Mouse (Mus musculus) left cerebral cortex, postnatal 10 days (tissue): ENCODE results near the gene Tcte3. TPM values are rescaled to one million over a fixed set of nuclear protein-coding genes. Genes with fewer than 3 reads are reported as not detected.
"Not testable (repeated sequence)": the region's sequence is repeated elsewhere in the genome, so short reads cannot be mapped to it uniquely, and the experiment has no call there.

ENCODE experiments used
- DNase-seq, 2 experiments: peaks; one replicate each; pipeline ENCODE4 v3.0.0; 2021 to 2022; ENCODE audit warnings: low spot score in 2 of 2, mixed read lengths in 1 of 2; ENCODE audit errors: extremely low spot score in 1 of 2
- intact Hi-C: fragments of 180-260 bp; cut with DNase I; formaldehyde crosslinking; loops from one replicate; pipeline ENCODE4 v1.15.1; 2025
- total RNA-seq, 2 experiments: library from RNA; stranded (reverse); gene quantifications; 2 replicates each; pipeline ENCODE4 v1.2.3; 2021

The Tcte3 gene
- total RNA-seq, 2 experiments from 2014 or later: not detected

DNA sequence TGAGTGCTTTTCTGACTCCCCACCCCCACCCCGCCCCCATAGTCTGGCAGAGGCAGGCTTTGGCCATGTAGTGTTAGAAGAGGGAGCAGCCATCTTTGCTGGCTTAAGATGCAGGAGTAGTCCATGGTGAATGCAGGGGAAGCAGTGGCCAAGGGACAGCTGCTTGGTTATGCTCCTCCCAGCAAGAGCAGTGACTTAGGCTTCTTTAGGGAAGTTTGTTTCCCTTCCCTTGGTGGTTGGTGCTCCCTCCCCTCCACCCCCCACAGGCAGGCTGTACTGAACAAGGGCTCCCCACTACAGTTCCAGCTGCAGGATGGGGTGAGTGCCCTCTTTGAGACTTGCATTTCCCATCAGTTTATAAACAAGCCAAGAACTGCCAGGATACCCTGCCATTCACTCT, 11.5 kb upstream of the Tcte3 start:
- DNase-seq, intact Hi-C loops: not testable (repeated sequence)

GRCm38 (mm10) chr17:15050338-15050737, 9.1 kb upstream of the Tcte3 start:
- DNase-seq, intact Hi-C loops: not testable (repeated sequence)

GRCm38 (mm10) chr17:15040455-15040854, 833 bp downstream of the Tcte3 start:
- DNase-seq, intact Hi-C loops: not testable (repeated sequence)

GRCm38 (mm10) chr17:15031414-15031813, 9.9 kb downstream of the Tcte3 start:
- DNase-seq, intact Hi-C loops: not testable (repeated sequence)

DNA sequence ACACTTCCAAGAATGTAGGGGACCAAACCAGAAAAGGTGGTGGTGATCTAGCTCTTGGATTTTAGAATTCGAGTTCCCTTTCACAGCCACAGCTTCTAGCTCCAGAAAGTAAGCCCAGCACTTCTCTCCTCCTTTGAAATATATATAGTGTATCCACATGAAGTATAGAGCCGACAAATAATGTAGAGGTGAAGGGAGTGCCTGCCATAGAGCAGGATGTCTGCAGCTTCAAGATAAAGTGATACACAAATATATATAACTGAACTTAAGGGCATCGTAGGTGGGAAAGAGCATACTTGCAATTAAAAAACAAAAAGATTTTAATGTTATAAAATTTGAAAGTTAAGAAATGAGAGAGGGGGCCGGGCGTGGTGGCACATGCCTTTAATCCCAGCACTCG, 15.8 kb downstream of the Tcte3 start:
- DNase-seq, intact Hi-C loops: not testable (repeated sequence)

- intact Hi-C loops, DNase-seq: not testable (repeated sequence)
Observed at GRCm38 (mm10) chr17:15024502-15025193, 16.6 kb downstream of the Tcte3 start.

GRCm38 (mm10) chr17:15023878-15024492, 17.3 kb downstream of the Tcte3 start:
- intact Hi-C loops, DNase-seq: not testable (repeated sequence)

DNA sequence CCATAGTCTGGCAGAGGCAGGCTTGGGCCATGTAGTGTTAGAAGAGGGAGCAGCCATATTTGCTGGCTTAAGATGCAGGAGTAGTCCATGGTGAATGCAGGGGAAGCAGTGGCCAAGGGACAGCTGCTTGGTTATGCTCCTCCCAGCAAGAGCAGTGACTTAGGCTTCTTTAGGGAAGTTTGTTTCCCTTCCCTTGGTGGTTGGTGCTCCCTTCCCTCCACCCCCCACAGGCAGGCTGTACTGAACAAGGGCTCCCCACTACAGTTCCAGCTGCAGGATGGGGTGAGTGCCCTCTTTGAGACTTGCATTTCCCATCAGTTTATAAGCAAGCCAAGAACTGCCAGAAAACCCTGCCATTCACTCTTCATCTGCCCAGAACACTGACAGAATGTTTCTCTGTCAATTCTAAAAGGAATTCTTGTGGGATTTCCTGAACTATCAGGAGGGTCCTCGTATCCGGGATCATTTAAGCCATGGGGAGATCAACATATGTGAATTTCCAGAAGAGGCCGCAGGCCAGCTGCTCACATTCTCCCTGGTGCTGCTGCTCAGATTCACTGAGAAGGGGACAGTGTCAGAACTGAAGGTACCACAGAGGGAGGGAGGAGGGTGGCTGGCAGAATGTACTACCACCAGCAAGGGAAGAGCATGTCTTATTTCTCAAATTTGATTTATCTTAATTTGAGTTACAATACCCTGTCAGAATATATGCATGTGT, 19.6 kb downstream of the Tcte3 start:
- intact Hi-C loops: not testable (repeated sequence)
- peak in 1 of 2 experiments; percentile 53 for DNase-seq

GRCm38 (mm10) chr17:15009706-15010413, 31.4 kb downstream of the Tcte3 start, which contains the start of gene Gm3435:
Gm3435 (plus strand) TSS chr17:15010176.
- intact Hi-C loops, DNase-seq: not testable (repeated sequence)

GRCm38 (mm10) chr17:15009088-15009487, 32.2 kb downstream of the Tcte3 start:
- intact Hi-C loops, DNase-seq: not testable (repeated sequence)

- DNase-seq, intact Hi-C loops: not testable (repeated sequence)
Observed at GRCm38 (mm10) chr17:15000047-15000446, 41.2 kb downstream of the Tcte3 start.

- intact Hi-C loops, DNase-seq: not testable (repeated sequence)
Observed at GRCm38 (mm10) chr17:14994140-14994539, 47.1 kb downstream of the Tcte3 start.

DNA sequence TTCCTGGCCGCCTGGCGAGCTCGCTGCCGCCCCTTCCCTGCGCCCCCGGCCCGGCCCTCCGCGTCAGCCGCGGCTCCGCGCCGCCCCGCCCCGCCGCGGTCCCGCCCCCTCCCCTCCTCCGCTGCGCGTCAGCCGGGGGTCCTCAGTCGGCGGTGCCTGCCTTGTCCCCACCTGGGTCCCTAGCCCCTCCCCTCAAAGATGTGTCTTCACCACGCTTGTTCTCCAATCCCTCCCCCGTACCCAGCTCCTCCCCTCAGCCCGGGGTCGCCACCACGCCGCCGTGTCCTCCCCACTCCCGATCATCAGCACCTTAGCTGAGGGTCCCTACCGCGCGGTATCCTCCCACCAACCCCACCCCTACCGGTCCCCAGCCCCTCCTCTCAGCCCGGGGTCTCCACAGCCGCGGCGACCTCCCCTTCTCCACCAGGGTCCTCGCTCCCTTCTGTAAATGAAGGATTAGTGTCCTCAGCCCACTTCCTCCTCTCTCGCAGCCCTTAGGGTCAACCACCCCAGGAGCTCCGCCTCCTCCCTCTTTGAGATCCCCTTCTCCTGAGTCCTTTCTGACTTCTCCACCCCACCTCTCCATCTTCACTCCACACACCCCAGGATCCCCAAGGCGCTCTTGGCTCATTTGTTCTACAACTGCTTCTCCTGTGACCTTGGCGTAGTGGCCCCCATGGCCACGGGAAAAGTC, 48.0 kb downstream of the Tcte3 start:
- DNase-seq, intact Hi-C loops: not testable (repeated sequence)

GRCm38 (mm10) chr17:14992522-14993138, 48.7 kb downstream of the Tcte3 start:
- DNase-seq, intact Hi-C loops: not testable (repeated sequence)

- intact Hi-C loops: not testable (repeated sequence)
- DNase-seq: peak in 1 of 2 experiments; percentile 11
Observed at GRCm38 (mm10) chr17:14990116-14990702, 51.1 kb downstream of the Tcte3 start.

DNA sequence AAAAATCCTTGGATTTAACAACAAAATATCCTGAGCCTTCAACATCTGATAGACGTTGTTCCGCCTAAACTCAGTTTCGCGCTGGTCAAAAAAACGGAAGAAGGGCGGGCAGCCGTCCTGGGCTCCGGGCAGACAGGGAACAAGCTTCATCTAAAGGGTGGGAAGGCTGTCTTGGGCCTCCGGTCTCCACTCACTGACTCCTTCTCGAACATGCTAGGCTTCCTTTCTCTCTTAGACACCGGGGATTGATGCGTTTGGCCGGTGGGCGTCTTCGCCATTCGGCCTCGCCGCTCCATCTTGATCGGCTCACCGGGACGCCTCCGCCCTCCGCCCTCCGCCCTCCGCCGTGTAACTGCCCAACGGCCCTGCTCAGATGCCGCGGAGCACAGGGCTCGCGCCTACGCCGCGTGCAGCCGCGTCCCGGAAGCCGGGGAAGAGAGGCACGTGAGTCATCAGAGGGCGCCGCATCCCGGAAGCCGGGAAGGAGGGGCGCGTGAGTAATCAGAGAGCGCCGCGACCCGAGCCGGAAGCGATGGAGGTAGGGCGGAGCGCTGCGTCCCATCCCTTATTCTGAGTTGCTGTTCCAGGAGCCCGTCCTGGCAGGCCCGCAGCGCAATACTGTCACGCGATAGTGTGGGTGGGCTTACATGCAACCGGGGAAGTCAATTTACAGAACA, 62.8 kb downstream of the Tcte3 start, which contains the start of the genes 9030025P20Rik and Gm3417:
TSS of gene 9030025P20Rik (plus strand) at position 107 of the 677 bp plus-strand sequence.
TSS of gene Gm3417 (minus strand) at position 429 of the 677 bp plus-strand sequence.
- intact Hi-C loops, DNase-seq: not testable (repeated sequence)
